Mouse (Mus musculus) cerebellum, adult 9-11 months (tissue): ENCODE results near the gene Aldh1a2.

ENCODE experiments used
- DNase-seq: peaks from one replicate; pipeline ENCODE4 v3.0.0; 2022

Gene Aldh1a2

DNA sequence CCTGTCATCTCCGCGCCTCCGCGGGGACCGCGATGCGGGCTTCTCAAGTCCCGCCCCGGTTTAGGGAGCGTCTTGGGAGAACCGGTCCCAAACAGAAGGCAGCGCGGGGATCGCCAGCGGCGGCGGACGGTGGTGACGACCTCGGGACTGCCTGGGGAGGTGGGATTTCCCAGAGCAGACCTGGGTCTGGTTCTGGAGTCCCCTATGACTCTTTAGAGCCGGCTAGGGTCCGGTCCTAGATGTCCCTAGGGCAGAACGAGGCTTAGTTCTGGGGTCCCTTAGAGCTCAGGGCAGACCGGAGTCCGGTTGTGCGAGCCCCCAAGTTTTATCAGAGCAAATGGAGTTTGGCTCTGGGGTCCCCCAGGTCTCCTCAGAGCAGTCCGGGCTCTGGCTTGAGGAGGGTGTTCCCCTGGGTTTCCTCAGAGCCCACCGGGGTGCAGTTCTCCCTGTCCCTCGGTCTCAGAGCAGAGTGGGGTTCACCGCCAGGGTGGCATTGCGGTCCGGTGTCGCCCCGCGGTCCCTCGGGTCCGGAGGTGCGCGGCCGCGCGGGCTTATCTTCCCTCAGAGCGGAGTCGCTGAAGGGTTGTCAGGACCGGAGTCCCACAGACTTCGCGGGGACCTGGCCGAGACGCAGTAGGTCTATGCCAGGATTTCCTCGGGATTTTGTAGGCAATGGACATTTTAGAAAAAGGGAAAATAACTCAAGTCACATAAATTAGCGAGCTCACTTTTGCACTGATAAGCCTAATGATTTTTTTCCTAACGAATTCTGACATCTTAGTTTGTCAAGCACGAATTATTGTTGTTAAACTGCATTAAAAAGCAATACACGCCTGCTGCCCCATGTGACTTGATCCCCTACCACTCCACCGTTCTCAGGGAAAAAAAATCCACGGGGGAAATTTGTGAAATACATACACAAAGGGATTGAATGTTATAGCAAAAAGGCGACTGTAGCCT, 727 bp downstream of the Aldh1a2 start:
- DNase-seq, result no peak

DNA sequence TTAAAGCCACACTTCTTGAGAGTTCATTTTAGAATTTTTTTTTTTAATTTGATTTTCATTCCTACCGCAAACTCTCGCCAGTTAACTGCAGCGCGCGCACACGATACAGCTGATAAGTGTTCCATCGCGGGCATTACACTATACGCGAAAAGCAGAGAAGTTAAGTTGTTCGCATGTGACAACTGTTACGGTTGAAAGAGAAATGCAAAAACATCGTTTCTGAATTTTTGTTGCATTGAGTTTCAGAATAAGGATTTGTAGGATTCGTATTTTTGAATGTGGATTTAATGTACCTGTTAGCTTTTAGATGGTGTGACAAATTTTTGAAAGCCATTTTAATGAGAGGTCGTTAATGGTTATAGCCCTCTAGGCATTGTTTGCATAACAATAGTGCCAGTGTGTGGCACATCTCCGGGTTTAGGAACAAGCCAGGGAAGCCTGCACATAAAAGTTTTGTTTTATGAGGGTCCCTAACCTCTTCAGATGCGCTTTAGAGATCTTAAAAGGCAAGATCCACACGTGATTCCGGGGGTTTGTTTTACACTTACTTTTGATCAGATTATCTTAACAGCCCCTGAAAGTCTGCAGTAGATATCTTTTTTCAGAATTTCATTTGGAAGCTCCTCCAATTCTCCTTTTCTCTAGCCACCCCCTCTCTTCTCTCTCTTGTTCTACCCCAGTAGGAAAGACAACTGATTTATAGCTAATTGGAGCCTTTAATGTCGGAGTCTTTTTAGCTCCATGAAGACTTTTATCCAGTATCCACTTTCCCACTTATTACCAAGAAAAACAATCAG, 1.6 kb downstream of the Aldh1a2 start:
- no peak for DNase-seq

- DNase-seq, result no peak
Measured at GRCm38 (mm10) chr9:71217793-71218095, 2.2 kb downstream of the Aldh1a2 start.

- DNase-seq, result no peak
Measured at GRCm38 (mm10) chr9:71219161-71219560, 3.6 kb downstream of the Aldh1a2 start.

GRCm38 (mm10) chr9:71220401-71220800, 4.8 kb downstream of the Aldh1a2 start:
- DNase-seq, result no peak

DNA sequence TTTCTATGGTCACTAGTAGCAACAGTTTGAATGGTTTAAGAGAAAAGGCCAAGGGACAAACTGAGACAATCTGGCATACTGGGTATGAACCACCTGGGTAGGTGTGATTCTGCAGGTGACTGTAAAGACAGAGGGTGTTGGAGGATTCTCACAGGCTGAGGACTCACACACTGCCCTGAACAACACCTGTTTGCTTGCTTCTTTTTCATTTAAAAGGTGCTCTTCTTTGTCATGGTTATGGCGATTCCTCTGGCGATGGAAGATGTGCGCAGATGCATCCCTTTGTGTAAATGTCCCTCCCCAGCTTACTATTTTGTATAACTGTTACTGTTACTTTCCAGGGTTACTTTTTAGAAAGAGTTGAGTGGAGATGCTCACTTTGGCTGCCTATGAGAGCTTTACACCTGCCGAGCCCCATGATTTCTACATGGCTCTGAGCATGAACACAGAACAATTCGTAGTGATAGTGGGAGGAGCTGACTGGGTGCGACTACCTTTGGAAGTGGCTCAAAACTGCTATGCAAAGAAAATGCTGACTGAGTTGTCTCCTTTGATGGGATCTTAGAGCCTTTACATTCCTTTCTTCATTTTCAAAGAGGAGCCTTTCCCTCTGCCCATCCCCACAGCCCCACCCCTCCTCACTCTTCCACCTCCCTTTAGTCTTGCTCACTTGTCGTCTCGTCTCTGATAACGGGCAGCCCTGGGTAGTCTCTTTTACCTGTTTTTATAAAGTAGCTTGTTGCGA, 11.8 kb downstream of the Aldh1a2 start:
- no peak for DNase-seq

GRCm38 (mm10) chr9:71230011-71230410, 14.4 kb downstream of the Aldh1a2 start:
- no peak for DNase-seq

GRCm38 (mm10) chr9:71236540-71236939, 21.0 kb downstream of the Aldh1a2 start:
- no peak for DNase-seq

DNA sequence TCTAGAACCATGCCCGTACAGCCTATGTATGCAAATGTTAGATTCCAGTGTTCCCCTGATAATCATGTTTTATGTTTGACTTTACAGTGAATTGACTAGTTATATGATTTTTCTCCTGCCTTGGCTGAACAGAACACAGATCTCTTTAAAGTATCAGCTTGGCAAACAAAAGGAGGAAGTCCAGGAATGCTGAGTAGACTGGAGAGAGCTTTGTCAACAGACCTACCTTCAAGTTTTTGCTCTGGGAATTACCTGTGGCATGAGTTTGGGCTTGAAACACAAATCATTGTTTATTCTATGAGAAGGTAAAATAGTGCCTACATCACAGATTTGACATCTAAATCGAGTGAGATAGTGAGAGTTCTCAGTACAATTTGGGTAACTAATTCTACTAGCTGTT, 24.3 kb downstream of the Aldh1a2 start:
- no peak for DNase-seq

- DNase-seq, result no peak
Measured at GRCm38 (mm10) chr9:71241515-71242411, 26.2 kb downstream of the Aldh1a2 start.

DNA sequence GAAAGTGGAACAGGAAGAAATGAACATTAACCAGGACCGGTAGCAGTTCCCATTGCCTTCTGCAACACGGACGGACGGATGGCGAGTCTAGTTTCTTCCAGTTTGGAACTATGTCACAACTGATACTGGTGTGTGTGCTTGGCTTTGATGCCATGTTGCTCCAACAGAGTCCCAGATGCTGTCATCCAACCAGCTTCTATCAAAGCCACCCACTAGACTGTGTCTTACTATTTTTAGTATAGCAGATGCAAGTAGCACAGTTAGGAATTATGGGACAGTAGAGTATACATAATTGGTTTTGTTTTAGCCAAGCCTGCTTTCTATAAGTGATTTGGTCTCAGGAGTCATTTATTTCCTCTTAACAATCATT, 26.8 kb downstream of the Aldh1a2 start:
- DNase-seq, result no peak

- DNase-seq, result no peak
Measured at GRCm38 (mm10) chr9:71254380-71254779, 38.8 kb downstream of the Aldh1a2 start.

DNA sequence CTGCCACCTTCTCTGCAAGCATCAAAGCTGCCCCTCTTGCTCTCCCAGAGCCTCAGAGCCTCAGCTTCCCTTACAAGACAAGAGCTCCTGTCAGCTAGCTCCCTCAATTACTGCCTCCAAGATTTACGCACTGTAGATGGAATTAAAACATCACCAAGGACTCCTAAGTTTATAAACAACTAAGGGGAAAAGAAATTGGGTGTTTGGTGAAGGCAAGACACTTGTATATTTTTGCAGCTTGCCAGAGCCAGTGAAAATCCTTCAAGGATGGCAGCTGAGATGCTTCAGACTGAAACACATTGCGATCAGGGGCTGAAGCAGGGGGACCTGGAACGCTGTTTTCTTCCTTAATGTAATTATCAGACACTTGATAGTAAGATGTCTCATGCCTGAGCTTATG, 47.1 kb downstream of the Aldh1a2 start:
- DNase-seq, result no peak

- DNase-seq, result no peak
Measured at GRCm38 (mm10) chr9:71269711-71270110, 54.1 kb downstream of the Aldh1a2 start.

DNA sequence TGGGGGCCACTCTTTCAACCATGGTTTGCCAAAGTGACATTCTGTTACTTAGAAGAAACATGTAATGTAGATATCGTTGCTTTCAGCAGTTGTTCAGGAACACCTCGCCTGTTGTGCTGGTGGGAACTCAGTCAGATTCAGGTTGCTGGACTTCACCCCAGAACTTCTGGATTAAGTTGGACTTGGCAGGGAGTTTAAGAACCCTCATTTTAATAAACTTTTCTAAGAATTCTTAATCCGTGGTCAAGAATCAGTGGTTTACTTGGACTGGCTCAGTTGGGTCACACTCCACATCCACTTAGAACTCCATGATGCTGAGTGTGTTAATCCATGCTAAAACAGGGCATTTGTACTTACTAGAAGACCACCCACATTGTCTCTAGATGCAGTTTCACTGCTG, 54.6 kb downstream of the Aldh1a2 start:
- no peak for DNase-seq

DNA sequence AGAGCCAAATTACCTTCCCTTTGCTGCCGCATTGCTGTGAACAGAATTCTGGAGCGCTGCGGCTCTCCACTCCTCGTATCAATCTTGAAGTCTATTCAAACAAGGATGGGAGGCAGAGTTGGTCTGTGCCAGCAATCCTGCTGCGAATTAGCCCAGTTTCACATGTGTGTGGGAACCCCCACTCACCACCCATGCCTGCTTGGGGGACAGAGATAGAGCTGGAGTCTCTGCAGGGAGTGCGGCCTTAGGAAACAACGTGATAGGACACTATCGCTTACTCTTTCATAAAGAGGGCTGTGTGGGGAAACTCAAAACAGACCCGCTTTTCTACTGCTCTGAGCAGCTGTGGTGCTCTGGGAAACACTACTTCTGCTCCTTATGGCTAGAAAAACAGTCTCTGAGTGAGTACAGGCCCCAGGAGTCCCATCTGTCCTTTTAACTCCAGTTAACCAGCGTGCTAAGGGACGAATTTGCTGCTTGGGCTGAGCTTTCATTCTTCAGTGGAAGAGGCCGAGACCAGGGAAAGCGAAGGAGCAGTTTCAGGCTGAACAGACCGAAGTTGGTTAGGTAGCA, 60.6 kb downstream of the Aldh1a2 start:
- DNase-seq, result peak; percentile 57

DNA sequence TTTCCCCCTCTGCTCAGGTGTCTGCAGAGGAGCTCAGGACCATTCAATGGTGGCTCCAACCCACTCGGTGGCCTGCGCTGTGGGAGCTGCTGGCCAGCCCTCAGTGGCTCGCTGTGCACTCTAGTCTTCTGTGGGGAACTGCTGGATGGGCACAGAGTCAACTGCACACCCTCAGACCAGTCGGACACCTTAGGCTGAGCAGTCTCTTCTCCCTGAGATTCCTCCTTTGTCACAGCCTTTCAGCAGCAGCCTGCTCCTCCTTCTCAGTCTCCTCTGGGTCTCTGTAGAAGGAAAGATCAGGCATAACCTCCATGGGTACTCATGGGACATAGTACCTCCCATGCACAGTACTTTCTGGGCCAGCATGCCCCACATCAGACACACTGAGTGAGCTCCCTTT, 63.2 kb downstream of the Aldh1a2 start:
- no peak for DNase-seq

GRCm38 (mm10) chr9:71283156-71283555, 67.6 kb downstream of the Aldh1a2 start:
- no peak for DNase-seq

DNA sequence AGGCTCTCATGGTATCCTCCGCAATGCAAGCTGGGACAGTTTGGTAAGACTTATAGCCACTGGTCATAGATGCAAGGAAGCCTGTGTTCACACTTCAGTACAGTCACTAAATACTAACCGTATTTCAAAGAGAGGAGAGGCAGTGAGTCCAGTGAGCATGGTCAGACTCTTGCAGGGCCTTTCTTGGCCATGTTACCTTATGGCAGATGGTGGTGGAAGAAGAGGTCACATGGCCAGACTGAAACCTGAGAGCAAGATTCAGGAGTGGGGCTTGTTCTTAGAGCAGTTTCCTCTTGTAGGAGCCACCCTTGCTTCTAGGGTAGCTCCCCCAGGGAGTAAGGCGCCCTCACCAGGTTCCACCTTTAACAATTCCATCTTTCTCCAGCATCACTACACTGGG, 69.6 kb downstream of the Aldh1a2 start:
- DNase-seq, result no peak

GRCm38 (mm10) chr9:71286420-71286819, 70.8 kb downstream of the Aldh1a2 start:
- no peak for DNase-seq

DNA sequence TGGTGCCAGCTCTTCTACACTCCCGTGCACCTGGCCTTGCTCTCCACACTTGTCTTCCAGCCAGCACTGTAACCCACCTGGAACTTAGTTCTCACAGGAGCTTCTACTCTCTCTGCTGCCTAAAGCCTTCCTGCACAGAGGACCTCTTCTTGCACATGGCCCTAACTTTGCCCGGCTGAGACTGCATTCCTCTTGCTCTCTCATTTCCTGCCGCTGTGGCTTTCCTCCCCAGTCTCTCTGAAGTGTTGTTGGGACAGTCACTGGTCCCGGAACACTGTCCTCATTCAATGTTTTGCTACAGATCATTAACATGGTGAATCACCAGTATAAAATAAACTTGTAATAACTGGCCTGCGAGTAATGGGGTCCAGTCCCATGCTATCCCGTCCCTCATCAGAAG, 73.1 kb downstream of the Aldh1a2 start:
- DNase-seq, result no peak

DNA sequence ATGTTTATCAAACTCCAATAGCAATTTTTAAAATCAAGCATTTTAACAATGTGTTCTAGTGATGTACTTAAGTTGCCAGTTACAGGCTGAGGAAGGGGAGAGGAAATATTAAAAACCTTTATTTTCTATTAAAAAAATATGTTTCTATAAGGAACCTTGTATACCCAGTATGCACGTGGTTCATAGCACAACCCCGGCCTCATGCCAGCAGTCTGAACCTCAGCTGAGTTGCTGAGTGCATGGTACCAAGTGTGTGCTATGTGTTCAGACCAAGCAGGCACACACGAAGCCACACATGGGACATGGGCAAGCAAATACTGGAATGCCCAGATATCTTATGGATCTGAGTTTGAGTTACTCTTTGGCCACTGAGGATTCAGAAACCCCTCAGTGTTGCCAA, 74.2 kb downstream of the Aldh1a2 start:
- DNase-seq, result no peak
